Mouse (Mus musculus) heart, adult 8-10 months (tissue): ENCODE measurements around the gene Cox17. TPM values are rescaled to one million over a fixed set of nuclear protein-coding genes. Genes with fewer than 3 reads are reported as not detected.
A peak's percentile ranks its signal among the peaks of the same experiment; 100 is the strongest.

Experiments used
- DNase-seq: peaks from one replicate; pipeline ENCODE4 v3.0.0; 2022; ENCODE audit warnings: low spot score
- total RNA-seq, 4 experiments: library from RNA; stranded (reverse); gene quantifications; 2 replicates each; pipeline ENCODE4 v1.2.4; 2022

Cox17 gene
- total RNA-seq, 4 experiments from 2014 or later, result 269 to 387 (median 331) TPM

DNA sequence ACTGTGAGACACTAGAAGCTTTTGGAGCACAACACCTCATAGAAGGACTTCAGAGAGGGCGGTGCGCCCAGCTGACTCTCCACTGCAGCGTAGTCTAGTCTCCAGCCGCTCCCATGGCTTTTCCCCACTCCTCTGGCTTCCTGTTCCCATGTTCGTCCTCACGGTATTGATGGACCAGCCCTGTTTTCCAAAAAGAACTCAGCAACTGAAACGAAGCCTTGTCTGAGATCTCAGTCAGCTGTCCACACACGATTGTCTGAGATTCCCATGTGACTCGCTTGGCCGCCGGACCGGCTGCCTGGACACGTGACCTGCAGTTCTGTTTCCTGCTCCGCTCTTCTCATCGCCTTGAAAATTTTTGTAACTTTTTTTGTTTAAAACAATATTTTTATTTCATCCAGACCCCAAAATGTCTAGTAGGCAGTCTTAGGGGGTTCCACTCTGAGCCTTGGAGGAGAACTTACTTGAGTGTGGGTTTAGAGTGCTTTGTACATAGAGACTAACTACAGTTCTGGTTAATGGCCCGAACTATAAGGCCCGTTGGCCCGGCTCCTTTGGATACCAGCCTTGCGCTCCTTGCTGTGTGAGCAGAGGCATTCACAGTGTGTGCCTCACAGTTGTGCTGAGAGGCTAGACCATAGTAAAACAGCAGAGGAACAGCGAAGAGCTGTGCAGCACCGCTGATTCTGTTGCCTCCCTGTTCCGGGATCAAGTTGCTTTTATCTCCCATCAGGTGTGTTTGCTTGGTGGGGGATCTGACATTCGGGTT, 45.5 kb downstream of the Cox17 start:
- DNase-seq, result peak; percentile 87

DNA sequence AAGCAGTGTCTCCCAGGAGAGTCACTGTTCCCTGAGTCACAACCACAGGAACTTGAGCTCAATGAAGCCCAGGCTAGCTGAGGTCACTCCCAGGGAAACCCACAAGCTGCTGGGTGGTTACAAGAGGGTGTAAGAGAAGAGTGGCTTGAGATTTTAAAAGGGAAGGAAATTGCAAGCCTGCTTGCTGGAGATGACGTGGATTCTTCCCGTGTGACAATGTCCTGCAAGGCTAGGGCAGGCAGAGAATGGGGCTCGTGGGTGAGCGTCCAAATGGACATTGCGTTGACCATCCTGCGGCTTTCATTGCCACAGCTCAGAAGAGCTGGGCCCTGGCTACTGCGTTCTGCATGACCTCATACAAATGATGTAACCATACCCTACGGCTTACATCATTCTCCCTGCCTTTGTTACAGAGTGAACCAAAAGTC, 47.4 kb downstream of the Cox17 start:
- peak; percentile 67 for DNase-seq

DNA sequence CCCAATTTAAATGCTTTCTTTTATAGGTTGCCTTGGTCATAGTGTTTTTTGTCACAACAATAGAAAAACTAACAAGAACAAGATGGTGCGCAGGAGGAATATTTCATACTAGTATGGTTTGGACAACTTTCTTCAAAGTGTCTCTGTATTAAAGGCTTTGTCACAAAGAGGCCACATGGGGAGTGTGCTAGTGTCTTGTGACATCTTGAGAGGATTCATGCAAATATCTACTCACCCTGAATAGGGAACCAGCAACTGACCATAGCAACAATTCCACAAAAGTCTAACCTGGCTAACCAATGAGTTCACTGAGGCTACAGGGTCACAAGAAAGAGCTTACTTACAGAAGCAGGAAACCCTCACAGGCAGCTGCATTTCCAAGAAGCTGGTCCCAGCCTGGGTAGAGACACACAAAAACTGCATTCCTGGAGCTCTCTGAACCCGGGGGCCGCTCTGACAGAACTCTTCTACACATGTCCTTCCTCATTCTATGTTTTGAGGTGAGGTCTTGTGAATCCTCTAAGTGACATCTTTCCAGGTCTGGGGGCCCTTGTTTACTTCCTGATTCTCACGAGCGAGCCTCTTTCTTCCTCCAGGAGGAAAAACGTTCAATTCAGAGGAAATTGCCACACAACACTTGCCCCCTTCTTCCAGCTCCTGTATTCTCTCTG, 48.4 kb downstream of the Cox17 start:
- DNase-seq, result no peak

DNA sequence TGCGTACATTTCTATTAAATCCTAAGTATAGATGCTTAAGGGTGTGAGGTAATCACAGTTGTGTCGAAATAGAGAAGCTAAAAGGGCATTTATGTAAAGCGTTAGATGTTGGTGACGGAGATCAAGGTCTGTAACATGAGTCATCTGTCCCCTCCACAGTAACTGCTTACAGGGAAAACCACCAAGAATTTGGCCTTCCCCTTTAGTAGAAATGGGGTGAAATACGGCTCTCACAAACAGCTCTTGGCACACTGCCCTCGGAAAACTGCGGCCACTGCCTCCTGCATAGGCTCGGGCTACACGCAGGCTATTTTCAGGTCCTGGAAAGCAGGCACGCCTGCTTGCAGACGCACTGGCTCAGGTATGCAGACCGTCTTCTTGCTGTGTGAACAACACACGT, 49.4 kb downstream of the Cox17 start:
- peak; percentile 44 for DNase-seq

- no peak for DNase-seq
Observed at GRCm38 (mm10) chr16:38398266-38398665, 51.5 kb downstream of the Cox17 start.

GRCm38 (mm10) chr16:38399076-38399475, 52.3 kb downstream of the Cox17 start:
- DNase-seq, result no peak

DNA sequence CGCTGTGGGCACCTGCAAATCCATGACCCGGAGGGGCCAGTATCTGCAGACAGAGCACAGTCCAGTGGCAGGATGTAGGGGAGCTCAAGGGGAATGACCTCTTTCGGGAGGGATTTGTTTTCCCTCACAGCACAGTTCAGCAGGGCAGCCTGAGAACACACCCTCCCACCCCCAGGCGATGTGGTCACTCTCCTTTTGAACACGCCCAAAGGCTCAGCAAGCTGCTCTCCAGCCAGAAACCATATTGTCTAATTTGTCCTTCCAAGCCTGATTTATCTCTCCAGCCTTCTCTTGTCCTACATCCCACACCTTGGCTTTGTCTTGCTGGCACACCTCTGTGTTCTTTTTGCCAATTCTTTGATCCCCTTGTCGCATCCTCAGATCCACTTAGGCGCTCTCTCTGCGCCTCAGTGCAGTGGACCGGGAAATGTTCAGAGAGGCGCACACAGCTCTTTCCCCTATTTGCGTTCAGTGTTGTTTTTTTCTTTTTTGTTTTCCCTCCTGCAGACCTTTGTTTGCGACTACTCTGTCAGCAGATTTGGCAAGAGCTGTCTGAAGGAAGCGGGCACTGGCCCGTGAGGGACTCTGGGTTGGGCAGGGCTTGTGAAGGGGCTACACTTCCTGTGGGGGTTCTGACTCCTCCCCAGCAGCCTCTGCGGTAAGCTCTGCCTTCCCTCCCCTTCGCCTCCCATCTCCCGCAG, 52.9 kb downstream of the Cox17 start:
- peak; percentile 48 for DNase-seq

DNA sequence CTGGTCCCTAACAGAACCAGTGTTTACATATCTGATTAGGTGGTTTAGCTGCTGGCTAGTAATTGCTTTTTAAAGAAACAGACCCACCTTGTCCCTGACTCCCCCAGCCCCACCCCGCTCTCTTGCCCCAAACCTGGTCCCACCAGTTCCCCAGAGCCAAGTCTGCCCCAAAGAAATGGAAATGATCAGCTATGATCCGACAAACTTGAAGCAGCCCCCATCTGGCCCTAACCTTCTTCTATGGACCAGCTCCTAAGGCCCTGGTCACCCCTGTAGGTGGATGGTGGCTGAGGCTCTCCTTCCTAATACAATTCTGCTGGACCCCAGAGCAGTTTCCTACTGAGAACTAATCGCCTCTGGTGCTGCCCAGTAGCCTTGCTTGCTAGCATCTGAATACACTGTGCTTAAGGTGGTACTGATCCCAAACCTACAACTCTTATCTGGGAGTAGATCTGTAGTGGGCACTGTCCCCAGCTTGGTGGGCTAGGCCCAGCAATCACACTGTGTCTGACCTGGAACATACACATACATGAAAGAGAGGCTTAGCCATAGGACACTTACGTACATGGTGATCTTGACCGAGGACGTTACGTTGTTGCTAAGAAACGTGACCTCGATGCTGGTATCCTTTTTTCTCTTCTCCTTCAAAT, 53.6 kb downstream of the Cox17 start:
- DNase-seq, result no peak

GRCm38 (mm10) chr16:38401468-38401867, 54.7 kb downstream of the Cox17 start:
- no peak for DNase-seq

Other genes starting within 250 kb of the Cox17 start
- gene Nr1i2, start 52.2 kb upstream of the Cox17 start, total RNA-seq, result not detected
- gene Maats1, start 4.8 kb upstream of the Cox17 start, total RNA-seq, result not detected
- not detected for gene Gm21987, start within 50 bp of the Cox17 start, total RNA-seq
- gene Popdc2, start 15.2 kb downstream of the Cox17 start, total RNA-seq, result 100 to 1,000 TPM; 451 to 631 (median 553) TPM
- 10 to 100 TPM in 3 of 4 experiments, 1 to 10 TPM in 1; 5.9 to 12.0 (median 10.6) TPM for gene Pla1a, start 86.2 kb downstream of the Cox17 start, total RNA-seq
- 10 to 100 TPM; 23.8 to 24.8 (median 24.0) TPM for gene Adprh, start 105.7 kb downstream of the Cox17 start, total RNA-seq
- gene Cd80, start 108.6 kb downstream of the Cox17 start, total RNA-seq, result 1 to 10 TPM in 1 of 4 experiments, under 1 TPM in 3; 0.54 to 1.3 (median 0.77) TPM
- gene Timmdc1, start 175.7 kb downstream of the Cox17 start, total RNA-seq, result 10 to 100 TPM; 63.6 to 71.6 (median 66.7) TPM
- gene Poglut1, start 203.3 kb downstream of the Cox17 start, total RNA-seq, result 10 to 100 TPM; 10.7 to 12.3 (median 11.2) TPM
- gene Tmem39a, start 211.7 kb downstream of the Cox17 start, total RNA-seq, result 10 to 100 TPM; 16.0 to 23.6 (median 17.4) TPM